ENCODE assay signal across 9 mouse cellular contexts in the genomic region with DNA sequence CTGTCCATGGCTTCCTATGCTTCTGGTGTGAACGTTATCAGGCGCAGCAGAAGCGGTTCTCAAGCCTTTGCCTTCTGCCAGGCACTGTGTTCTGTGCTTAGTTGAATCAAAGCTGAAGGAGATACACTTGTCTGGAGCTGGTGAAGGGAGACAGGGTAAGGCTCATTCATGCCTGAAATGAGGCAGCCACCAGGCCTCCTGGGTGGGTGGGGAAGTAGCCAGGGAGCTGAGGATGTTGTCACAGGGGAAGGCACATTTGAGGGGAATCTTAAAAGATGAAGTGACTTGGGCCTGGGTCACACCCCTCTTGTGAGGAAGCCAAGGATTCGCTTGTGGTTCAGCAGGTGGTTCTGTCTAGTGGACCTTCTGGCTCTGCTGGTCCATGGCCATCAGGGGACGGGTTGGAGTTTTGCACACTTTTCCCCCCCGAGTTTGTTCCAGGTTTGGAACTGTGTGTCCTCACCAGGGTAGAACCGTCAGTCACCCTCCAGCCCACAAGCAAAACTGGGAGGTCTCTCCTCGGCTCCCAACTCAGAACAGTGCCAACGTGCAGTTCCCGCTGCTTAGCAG. TPM values are rescaled to one million over a fixed set of nuclear protein-coding genes. Genes with fewer than 3 reads are reported as not detected.
DNase-seq lines count a peak whose midpoint lies in the region; ATAC-seq lines count a peak whose summit lies in the region.
"Had no signal": no experiment of that assay in that cellular context is flagged by ENCODE, and none has a peak within 500 bp of the region (broad histone marks: within the 10 kb centered on the region; RNA-seq: fewer than 3 reads in every experiment).

No protein-coding gene starts in this region.

- DNase-seq in kidney, postnatal 4 days, result no peak
- no peak for DNase-seq in midbrain, embryonic 14.5 days
- DNase-seq in retina, embryonic 14.5 days (ENCODE audit: low spot score), result no peak
- no peak for DNase-seq in adrenal gland, adult 8-10 months

- no peaks in the 10 kb centered on the region for H3K27me3 ChIP-seq in kidney, embryonic 14.5 days (ENCODE audit: control insufficient read depth, insufficient read depth, low read length)
- H3K27me3 ChIP-seq in hindbrain, embryonic 15.5 days, result no peaks in the 10 kb centered on the region
- no peaks in the 10 kb centered on the region for H3K27me3 ChIP-seq in midbrain, embryonic 14.5 days (ENCODE audit: control insufficient read depth, insufficient read depth, low read length)
- H3K27me3 ChIP-seq: Patski had no signal

- H3K9ac ChIP-seq in kidney, embryonic 14.5 days (ENCODE audit: low read depth, low read length), result peak overlapping the region; percentile 32; the same call in 1 of the 2 replicates
- H3K9ac ChIP-seq in hindbrain, embryonic 15.5 days, result no peak overlapping the region
- H3K9ac ChIP-seq in midbrain, embryonic 14.5 days (replicated peaks; ENCODE audit: low read length), result no peak overlapping the region

- H3K36me3 ChIP-seq in kidney, embryonic 14.5 days (ENCODE audit: control insufficient read depth, insufficient read depth, low read length), result no peaks in the 10 kb centered on the region
- H3K36me3 ChIP-seq in hindbrain, embryonic 15.5 days, result no peaks in the 10 kb centered on the region
- no peaks in the 10 kb centered on the region for H3K36me3 ChIP-seq in midbrain, embryonic 14.5 days (ENCODE audit: control insufficient read depth, insufficient read depth, low read length)

- H3K4me1 ChIP-seq in kidney, embryonic 14.5 days (ENCODE audit: control insufficient read depth, insufficient read depth, low read length), result peaks cover 50% of the 10 kb centered on the region
- H3K4me1 ChIP-seq in hindbrain, embryonic 15.5 days (replicated peaks), result peaks cover 68% of the 10 kb centered on the region
- peaks cover 49% of the 10 kb centered on the region for H3K4me1 ChIP-seq in midbrain, embryonic 14.5 days (ENCODE audit: control insufficient read depth, insufficient read depth, low read length)

- peak overlapping the region; percentile 82 for H3K4me2 ChIP-seq in kidney, embryonic 14.5 days (replicated peaks; ENCODE audit: low read depth, low read length)
- peak overlapping the region; percentile 84 for H3K4me2 ChIP-seq in hindbrain, embryonic 15.5 days
- peak overlapping the region; percentile 58 for H3K4me2 ChIP-seq in midbrain, embryonic 14.5 days (ENCODE audit: low read length)

- H3K27ac ChIP-seq in kidney, embryonic 14.5 days (ENCODE audit: low read depth, low read length), result no peak overlapping the region
- no peak overlapping the region for H3K27ac ChIP-seq in hindbrain, embryonic 15.5 days (replicated peaks)
- H3K27ac ChIP-seq in midbrain, embryonic 14.5 days (replicated peaks; ENCODE audit: low read depth, low read length), result no peak overlapping the region

- peak overlapping the region; percentile 9; the same call in 1 of the 2 replicates for H3K4me3 ChIP-seq in kidney, embryonic 14.5 days (ENCODE audit: low read length)
- peak overlapping the region; percentile 16; the same call in 1 of the 2 replicates for H3K4me3 ChIP-seq in hindbrain, embryonic 15.5 days
- H3K4me3 ChIP-seq in midbrain, embryonic 14.5 days (replicated peaks; ENCODE audit: low read depth, low read length), result 0 out of 2 replicates have a peak overlapping the region, but pooled peaks have one; percentile 1

- H3K9me3 ChIP-seq in kidney, embryonic 14.5 days (ENCODE audit: control insufficient read depth, low read length), result no peaks in the 10 kb centered on the region
- no peaks in the 10 kb centered on the region for H3K9me3 ChIP-seq in hindbrain, embryonic 15.5 days
- H3K9me3 ChIP-seq in midbrain, embryonic 14.5 days (ENCODE audit: control insufficient read depth, low read length), result no peaks in the 10 kb centered on the region

- ATAC-seq in kidney, embryonic 14.5 days (ENCODE audit: low FRiP score, low TSS enrichment), result no peak
- peak; percentile 8; the same call in 1 of the 2 replicates for ATAC-seq in common myeloid progenitor, adult 5-6 weeks (replicated peaks; ENCODE audit: low read depth, poor library complexity, severe bottlenecking)
- ATAC-seq in hindbrain, embryonic 15.5 days (ENCODE audit: low FRiP score, low read depth), result no peak
- ATAC-seq in midbrain, embryonic 14.5 days (ENCODE audit: low FRiP score, low TSS enrichment), result no peak
- no peak for ATAC-seq in monocyte, adult 5-6 weeks (replicated peaks; ENCODE audit: insufficient number of reproducible peaks, low FRiP score, low TSS enrichment, poor library complexity, severe bottlenecking)
- ATAC-seq: Patski had no signal

- 60% methylated on average over 10 of the region's 10 CpGs for WGBS in kidney, embryonic 14.5 days
- WGBS in hindbrain, embryonic 15.5 days, result 80% methylated on average over 10 of the region's 10 CpGs
- 78% methylated on average over 10 of the region's 10 CpGs for WGBS in midbrain, embryonic 14.5 days

RNA-seq across cellular contexts. Expression of gene Cnnm4, which starts 1.9 kb away (rescaled TPM):
- polyA plus RNA-seq in kidney, embryonic 14.5 days (2014; fragmentation: Nextera tagmentation; extraction: Ambion mirVana), result 12.8 and 13.1 TPM in 2 replicates
- 6.5 and 6.6 TPM in 2 replicates for total RNA-seq in common myeloid progenitor, adult 5-6 weeks (2017)
- 10.8 TPM in 2 replicates for polyA plus RNA-seq in hindbrain, embryonic 15.5 days (2015; fragmentation: Nextera tagmentation; extraction: Ambion mirVana)
- 9.5 and 11.9 TPM in 2 replicates for polyA plus RNA-seq in midbrain, embryonic 14.5 days (2014; fragmentation: Nextera tagmentation; extraction: Ambion mirVana)
- total RNA-seq in monocyte, adult 5-6 weeks (2017), result 16.4 to 17.0 TPM (median 17.0 TPM) in 3 replicates
- total RNA-seq in adrenal gland, adult 8-10 months (2022), result 1 to 10 TPM; 4.1 to 6.2 (median 5.1) TPM

RNA-seq across cellular contexts. Expression of gene Lman2l, which starts 28.2 kb away (rescaled TPM):
- polyA plus RNA-seq in kidney, embryonic 14.5 days (2014; fragmentation: Nextera tagmentation; extraction: Ambion mirVana), result 33.6 and 33.7 TPM in 2 replicates
- total RNA-seq in common myeloid progenitor, adult 5-6 weeks (2017), result 6.2 and 7.3 TPM in 2 replicates
- 66.7 and 68.2 TPM in 2 replicates for polyA plus RNA-seq in hindbrain, embryonic 15.5 days (2015; fragmentation: Nextera tagmentation; extraction: Ambion mirVana)
- 41.2 and 42.7 TPM in 2 replicates for polyA plus RNA-seq in midbrain, embryonic 14.5 days (2014; fragmentation: Nextera tagmentation; extraction: Ambion mirVana)
- 8.0 to 12.1 TPM (median 10.8 TPM) in 3 replicates for total RNA-seq in monocyte, adult 5-6 weeks (2017)
- 10 to 100 TPM; 43.0 to 59.8 (median 46.6) TPM for total RNA-seq in adrenal gland, adult 8-10 months (2022)

RNA-seq across cellular contexts. Expression of gene Cnnm3, which starts 38.4 kb away (rescaled TPM):
- 5.7 and 7.5 TPM in 2 replicates for polyA plus RNA-seq in kidney, embryonic 14.5 days (2014; fragmentation: Nextera tagmentation; extraction: Ambion mirVana)
- total RNA-seq in common myeloid progenitor, adult 5-6 weeks (2017), result 5.5 and 15.5 TPM in 2 replicates
- 6.0 and 6.5 TPM in 2 replicates for polyA plus RNA-seq in hindbrain, embryonic 15.5 days (2015; fragmentation: Nextera tagmentation; extraction: Ambion mirVana)
- polyA plus RNA-seq in midbrain, embryonic 14.5 days (2014; fragmentation: Nextera tagmentation; extraction: Ambion mirVana), result 6.5 and 7.6 TPM in 2 replicates
- 3.9 to 11.4 TPM (median 6.2 TPM) in 3 replicates for total RNA-seq in monocyte, adult 5-6 weeks (2017)
- 10 to 100 TPM; 41.4 to 45.3 (median 42.6) TPM for total RNA-seq in adrenal gland, adult 8-10 months (2022)
